Mouse (Mus musculus): ENCODE measurements at regions not wholly inside any gene's neighbourhood (a gene's known extent, or its start where the extent isn't known, plus 50 kb on each side); places are given as distances from the start of the nearest gene placed in this dataset.

- H3K9me3 ChIP-seq (replicated peaks), result no peaks in the 10 kb centered on the region
- 85% methylated on average over 2 of the region's 2 CpGs for WGBS
- ATAC-seq (replicated peaks; ENCODE audit: low FRiP score), result no peak
- no peak overlapping the region for H3K9ac ChIP-seq
- no peaks in the 10 kb centered on the region for H3K27me3 ChIP-seq
- H3K27ac ChIP-seq, result no peak overlapping the region
- H3K4me3 ChIP-seq (replicated peaks), result no peak overlapping the region
- no peak overlapping the region for H3K4me2 ChIP-seq
- no peaks in the 10 kb centered on the region for H3K4me1 ChIP-seq
- H3K36me3 ChIP-seq, result no peaks in the 10 kb centered on the region
Observed at GRCm38 (mm10) chr16:19024010-19024532, 147.2 kb downstream of the Hira start.

DNA sequence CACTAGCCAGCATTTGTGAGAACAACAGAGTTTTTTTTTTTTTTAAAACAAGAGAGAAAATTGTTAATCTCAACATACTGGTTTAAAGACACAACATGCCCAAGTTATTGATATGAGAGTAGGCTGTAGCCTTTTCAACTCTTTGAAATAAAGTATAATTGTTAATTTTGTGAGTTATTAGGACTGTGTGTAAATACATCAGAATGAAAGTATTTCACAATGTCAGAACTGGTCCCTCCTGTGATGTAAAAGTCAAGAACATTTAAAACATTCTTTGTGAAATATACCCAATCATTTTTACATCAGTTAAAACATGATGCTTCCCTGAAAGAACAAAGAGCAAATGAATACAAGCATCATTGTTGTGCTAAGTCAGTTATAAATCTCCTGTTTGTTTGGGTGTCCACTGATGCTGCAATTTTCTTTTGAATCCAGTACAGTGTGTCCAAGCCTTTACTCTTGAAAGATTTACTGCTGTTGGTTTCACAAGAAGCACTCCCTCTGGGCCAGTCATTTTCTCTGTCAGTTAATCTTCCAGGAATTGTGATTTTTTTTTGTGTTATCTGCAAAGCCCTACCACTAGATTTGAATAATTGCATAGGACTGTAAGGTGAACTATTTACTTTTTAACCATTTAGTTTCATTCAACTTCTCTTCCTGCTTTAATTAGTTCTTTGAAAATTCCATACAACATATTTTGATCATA lies 148.5 kb downstream of the Hira start:
- no peak for ATAC-seq (replicated peaks; ENCODE audit: low FRiP score)
- H3K4me2 ChIP-seq, result no peak overlapping the region

DNA sequence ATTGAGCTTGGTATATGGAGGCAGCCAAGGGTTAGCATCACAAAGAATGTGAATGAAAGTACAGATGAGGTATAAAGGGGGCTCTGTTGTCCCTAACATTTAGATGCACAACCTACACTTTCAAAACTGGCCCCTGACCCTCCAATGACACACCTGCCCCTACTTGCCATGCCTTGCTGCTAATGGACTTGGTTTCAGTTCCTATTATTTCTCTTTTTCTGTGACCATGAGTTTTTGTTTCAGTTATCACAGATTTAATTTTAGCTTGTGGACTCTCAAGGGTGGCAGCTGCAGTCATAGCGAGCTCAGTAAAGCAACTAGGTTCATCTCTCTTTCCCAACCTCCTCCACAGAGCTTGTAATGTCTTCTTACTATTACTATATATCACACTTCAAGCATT lies 150.3 kb downstream of the Hira start:
- Histone ChIP-seq H3K27ac (no peak overlapping the region), H3K4me2 (no peak overlapping the region), H3K36me3 (no peaks in the 10 kb centered on the region), H3K27me3 (no peaks in the 10 kb centered on the region), H3K4me1 (no peaks in the 10 kb centered on the region), H3K9ac (no peak overlapping the region), H3K4me3 (replicated peaks) (no peak overlapping the region), H3K9me3 (replicated peaks) (no peaks in the 10 kb centered on the region)
- ATAC-seq (replicated peaks; ENCODE audit: low FRiP score), result no peak
- WGBS, result 79% methylated on average over 1 of the region's 1 CpGs

More for the DNA sequence above, 148.5 kb downstream of the Hira start:
- no peaks in the 10 kb centered on the region for H3K9me3 ChIP-seq (replicated peaks)
- H3K27ac ChIP-seq, result no peak overlapping the region
- H3K4me3 ChIP-seq (replicated peaks), result no peak overlapping the region
- H3K9ac ChIP-seq, result no peak overlapping the region
- H3K4me1 ChIP-seq, result no peaks in the 10 kb centered on the region
- H3K36me3 ChIP-seq, result no peaks in the 10 kb centered on the region
- H3K27me3 ChIP-seq, result no peaks in the 10 kb centered on the region

GRCm38 (mm10) chr16:19032582-19032981 lies 155.7 kb downstream of the Hira start:
- ATAC-seq (replicated peaks; ENCODE audit: low FRiP score), result no peak
- Histone ChIP-seq H3K27me3 (no peaks in the 10 kb centered on the region), H3K27ac (no peak overlapping the region), H3K36me3 (no peaks in the 10 kb centered on the region), H3K4me1 (no peaks in the 10 kb centered on the region), H3K9ac (no peak overlapping the region), H3K4me3 (replicated peaks) (no peak overlapping the region), H3K4me2 (no peak overlapping the region), H3K9me3 (replicated peaks) (no peaks in the 10 kb centered on the region)

- ATAC-seq (replicated peaks; ENCODE audit: low FRiP score), result no peak
- Histone ChIP-seq H3K4me2 (no peak overlapping the region), H3K27me3 (no peaks in the 10 kb centered on the region), H3K36me3 (no peaks in the 10 kb centered on the region), H3K4me1 (no peaks in the 10 kb centered on the region), H3K9me3 (replicated peaks) (0 out of 2 replicates have a peak, but pooled peaks cover 3% of the 10 kb centered on the region), H3K9ac (no peak overlapping the region), H3K27ac (no peak overlapping the region), H3K4me3 (replicated peaks) (no peak overlapping the region)
- 84% methylated on average over 12 of the region's 12 CpGs for WGBS
Observed at GRCm38 (mm10) chr16:19035781-19036180, 158.9 kb downstream of the Hira start.

DNA sequence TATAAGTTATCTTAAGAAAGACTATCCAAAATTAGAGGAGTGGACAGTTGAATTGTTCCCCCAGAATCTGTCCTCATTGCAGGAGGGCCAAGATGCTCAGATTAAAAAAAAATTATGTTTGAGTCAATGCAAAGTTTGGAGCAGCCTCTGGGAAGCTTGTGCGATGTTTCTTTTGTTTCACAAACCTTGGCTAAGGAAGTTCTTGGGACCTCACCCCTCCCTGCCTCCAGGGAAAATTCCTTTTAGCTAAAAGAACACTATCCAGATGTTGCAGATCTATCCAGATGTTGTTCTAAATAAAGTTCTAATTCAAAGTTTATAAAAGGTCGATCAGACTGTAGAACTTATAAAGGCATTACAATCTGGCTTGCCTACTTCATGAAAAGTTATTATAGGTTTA lies 160.8 kb downstream of the Hira start:
- Histone ChIP-seq H3K36me3 (no peaks in the 10 kb centered on the region), H3K9me3 (replicated peaks) (0 out of 2 replicates have a peak, but pooled peaks cover 3% of the 10 kb centered on the region), H3K4me2 (no peak overlapping the region), H3K27me3 (no peaks in the 10 kb centered on the region), H3K4me3 (replicated peaks) (no peak overlapping the region), H3K9ac (no peak overlapping the region), H3K27ac (no peak overlapping the region), H3K4me1 (no peaks in the 10 kb centered on the region)
- no peak for ATAC-seq (replicated peaks; ENCODE audit: low FRiP score)
- WGBS, result 76% methylated on average over 2 of the region's 2 CpGs

GRCm38 (mm10) chr16:19052791-19053190 lies 176.0 kb downstream of the Hira start:
- Histone ChIP-seq H3K27ac (no peak overlapping the region), H3K27me3 (no peaks in the 10 kb centered on the region), H3K4me2 (no peak overlapping the region), H3K36me3 (no peaks in the 10 kb centered on the region), H3K9ac (no peak overlapping the region), H3K9me3 (replicated peaks) (no peaks in the 10 kb centered on the region), H3K4me3 (replicated peaks) (no peak overlapping the region), H3K4me1 (no peaks in the 10 kb centered on the region)
- no peak for ATAC-seq (replicated peaks; ENCODE audit: low FRiP score)

DNA sequence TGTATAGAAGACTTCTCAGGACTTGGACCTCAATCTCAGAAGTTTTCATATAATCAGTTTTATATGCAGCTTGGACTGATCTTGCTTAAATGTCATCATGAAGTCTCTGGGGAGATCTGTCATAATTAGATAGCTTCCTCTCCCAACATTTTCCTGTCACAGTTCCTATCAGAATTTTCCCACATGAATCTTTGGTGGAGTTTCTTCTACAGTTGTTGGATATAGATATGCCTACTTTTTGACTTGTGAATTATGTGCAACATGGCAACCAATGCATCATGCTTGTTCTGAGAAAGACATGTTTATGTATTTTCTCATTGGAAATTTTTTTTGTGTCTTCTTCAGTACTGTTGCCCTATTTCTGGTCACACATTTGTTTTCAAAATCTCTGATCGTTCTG lies 183.5 kb downstream of the Hira start:
- Histone ChIP-seq H3K9ac (no peak overlapping the region), H3K4me3 (replicated peaks) (no peak overlapping the region), H3K27ac (no peak overlapping the region), H3K9me3 (replicated peaks) (no peaks in the 10 kb centered on the region), H3K4me2 (no peak overlapping the region), H3K4me1 (no peaks in the 10 kb centered on the region), H3K27me3 (no peaks in the 10 kb centered on the region), H3K36me3 (no peaks in the 10 kb centered on the region)
- ATAC-seq (replicated peaks; ENCODE audit: low FRiP score), result no peak
- WGBS, result 73% methylated on average over 1 of the region's 1 CpGs

- 86% methylated on average over 3 of the region's 3 CpGs for WGBS
- Histone ChIP-seq H3K4me3 (replicated peaks) (no peak overlapping the region), H3K27ac (no peak overlapping the region), H3K27me3 (no peaks in the 10 kb centered on the region), H3K9me3 (replicated peaks) (no peaks in the 10 kb centered on the region), H3K4me1 (no peaks in the 10 kb centered on the region), H3K36me3 (no peaks in the 10 kb centered on the region), H3K9ac (no peak overlapping the region), H3K4me2 (no peak overlapping the region)
- no peak for ATAC-seq (replicated peaks; ENCODE audit: low FRiP score)
Observed at GRCm38 (mm10) chr16:19061796-19062195, 185.0 kb downstream of the Hira start.

DNA sequence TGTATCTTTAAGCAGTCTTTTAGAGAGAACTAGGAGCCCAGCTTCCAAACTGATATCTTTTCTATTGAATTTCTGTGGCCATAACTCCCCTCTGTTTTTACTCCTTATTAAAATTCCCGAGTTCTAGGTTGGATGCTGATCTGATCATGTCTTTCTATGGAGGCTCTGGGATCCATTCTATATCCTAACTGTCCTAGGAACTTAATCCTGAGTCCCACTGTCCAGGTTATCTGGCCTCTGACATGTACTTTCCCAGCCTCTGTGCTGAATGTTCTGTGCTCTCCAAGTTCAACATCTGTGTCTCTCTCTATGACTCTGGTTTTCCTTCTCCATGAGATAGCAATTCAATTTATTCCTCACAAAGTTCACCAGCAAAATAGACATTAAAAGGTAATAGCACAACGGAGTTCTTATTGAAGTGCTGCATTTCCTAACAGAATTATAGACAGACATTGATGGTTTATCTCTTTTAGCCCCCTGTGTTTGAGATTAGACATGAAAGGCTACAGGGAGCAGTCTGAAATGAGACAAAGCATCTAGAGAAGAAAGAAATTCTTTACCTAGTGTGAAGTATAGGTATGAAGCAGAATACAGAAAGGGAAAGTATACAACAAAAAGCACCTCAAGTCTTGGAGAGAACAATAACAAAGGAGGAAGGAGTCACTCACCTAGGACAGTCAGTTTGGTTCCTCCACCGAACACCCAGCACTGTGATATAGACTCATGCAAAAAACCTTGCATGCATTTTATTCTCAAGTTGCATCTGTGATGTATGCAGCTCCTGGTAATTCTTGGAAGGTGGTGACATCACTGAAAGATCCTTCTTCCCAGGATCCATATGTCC lies 185.9 kb downstream of the Hira start:
- Histone ChIP-seq H3K9me3 (replicated peaks) (no peaks in the 10 kb centered on the region), H3K27me3 (no peaks in the 10 kb centered on the region), H3K36me3 (no peaks in the 10 kb centered on the region), H3K4me1 (no peaks in the 10 kb centered on the region), H3K4me3 (replicated peaks) (no peak overlapping the region), H3K9ac (no peak overlapping the region), H3K4me2 (no peak overlapping the region), H3K27ac (no peak overlapping the region)
- no peak for ATAC-seq (replicated peaks; ENCODE audit: low FRiP score)
- WGBS, result 66% methylated on average over 3 of the region's 3 CpGs

GRCm38 (mm10) chr16:19063401-19063762 lies 186.5 kb downstream of the Hira start:
- no peaks in the 10 kb centered on the region for H3K27me3 ChIP-seq
- H3K9me3 ChIP-seq (replicated peaks), result no peaks in the 10 kb centered on the region
- H3K27ac ChIP-seq, result no peak overlapping the region
- H3K36me3 ChIP-seq, result no peaks in the 10 kb centered on the region
- H3K9ac ChIP-seq, result no peak overlapping the region
- H3K4me1 ChIP-seq, result no peaks in the 10 kb centered on the region
- no peak overlapping the region for H3K4me2 ChIP-seq
- no peak for ATAC-seq (replicated peaks; ENCODE audit: low FRiP score)
- H3K4me3 ChIP-seq (replicated peaks), result no peak overlapping the region

DNA sequence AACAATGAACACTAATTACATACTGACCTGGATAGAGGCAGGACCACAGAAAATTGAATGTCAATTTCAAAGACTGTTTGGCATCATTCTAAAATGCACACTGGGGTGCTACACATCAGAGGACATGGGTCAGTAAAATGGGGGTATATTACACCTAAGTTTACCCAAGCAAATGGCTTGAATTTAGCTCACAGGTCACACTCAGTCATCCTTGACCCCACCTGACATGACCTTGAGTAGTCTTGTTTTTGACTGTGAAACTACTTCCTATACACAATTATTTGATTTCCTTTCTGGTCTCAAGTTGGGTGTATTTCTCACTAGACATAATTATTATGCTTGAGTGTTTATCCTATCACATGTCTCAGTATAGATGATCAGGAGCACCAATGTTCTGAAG lies 187.6 kb downstream of the Hira start:
- H3K9me3 ChIP-seq (replicated peaks), result no peaks in the 10 kb centered on the region
- no peaks in the 10 kb centered on the region for H3K27me3 ChIP-seq
- no peak overlapping the region for H3K27ac ChIP-seq
- H3K4me3 ChIP-seq (replicated peaks), result no peak overlapping the region
- no peak overlapping the region for H3K4me2 ChIP-seq
- H3K36me3 ChIP-seq, result no peaks in the 10 kb centered on the region
- no peaks in the 10 kb centered on the region for H3K4me1 ChIP-seq
- no peak overlapping the region for H3K9ac ChIP-seq
- no peak for ATAC-seq (replicated peaks; ENCODE audit: low FRiP score)

Measured in kidney, embryonic 15.5 days (tissue).